Comparison of ENCODE assay signal across 9 mouse cellular contexts in the genomic region with DNA sequence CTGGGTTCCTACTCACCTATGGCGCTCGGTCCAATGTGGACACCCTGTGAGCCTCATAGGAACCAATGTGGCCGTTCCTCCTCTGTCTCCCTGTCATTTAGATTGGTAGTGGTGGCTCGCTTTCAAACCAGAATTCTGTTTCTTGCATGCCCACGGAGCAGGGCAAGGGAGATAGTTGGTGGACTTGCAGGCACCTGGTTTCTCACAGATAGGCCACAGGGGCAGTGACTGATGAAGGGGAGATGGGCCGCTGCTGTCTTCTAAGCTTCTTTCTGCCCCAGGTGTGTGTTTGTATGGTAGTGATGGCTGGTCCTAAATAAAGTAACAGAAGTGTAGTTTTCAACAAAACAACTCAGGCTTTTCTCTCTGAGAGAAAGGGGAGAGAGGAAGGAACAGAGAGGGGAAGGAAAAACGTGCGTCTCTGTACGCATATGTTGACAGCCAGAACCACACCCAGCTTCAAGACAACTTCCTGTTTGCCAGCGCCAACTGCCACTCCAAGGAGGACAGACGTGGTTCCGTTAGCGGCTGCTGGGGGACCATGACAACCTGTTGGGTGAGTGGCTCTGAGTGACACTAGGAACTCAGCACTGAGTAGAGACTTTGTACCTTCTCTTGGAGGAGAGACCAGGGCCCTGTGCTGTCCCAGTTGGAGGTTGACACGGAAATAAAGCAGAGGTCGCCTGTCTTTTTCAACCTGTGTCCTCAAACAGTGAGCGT.
DNase-seq lines count a peak whose midpoint lies in the region; ATAC-seq and TF ChIP-seq lines count a peak whose summit lies in the region.
"Had no signal": no experiment of that assay in that cellular context is flagged by ENCODE, and none has a peak within 500 bp of the region (broad histone marks: within the 10 kb centered on the region; RNA-seq: fewer than 3 reads in every experiment).

No protein-coding gene starts in this region.

- no peak for ATAC-seq in kidney, embryonic 16.5 days (ENCODE audit: low FRiP score, low TSS enrichment)
- no peak; the same call in 1 of the 2 replicates for ATAC-seq in heart, embryonic 16.5 days (replicated peaks; ENCODE audit: extremely low read depth, insufficient read depth, low FRiP score)
- peak; percentile 77 for ATAC-seq in liver, postnatal 0 days

- TF ChIP-seq POLR2A in kidney, adult 2 months (IDR thresholded peaks at IDR 0.05; ENCODE audit: low read depth, low read length), result no peak

- H3K4me2 ChIP-seq in kidney, embryonic 16.5 days (replicated peaks; ENCODE audit: low read depth, low read length), result no peak overlapping the region
- H3K4me2 ChIP-seq in heart, embryonic 16.5 days (ENCODE audit: low read depth, low read length), result peak overlapping the region; percentile 62
- peak overlapping the region; percentile 79 for H3K4me2 ChIP-seq in liver, postnatal 0 days (ENCODE audit: low read depth, low read length)

- H3K36me3 ChIP-seq in kidney, adult 2 months (ENCODE audit: control insufficient read depth, insufficient read depth, low read length), result no peaks in the 10 kb centered on the region
- H3K36me3 ChIP-seq in kidney, embryonic 16.5 days (ENCODE audit: insufficient read depth, low read length), result no peaks in the 10 kb centered on the region
- no peaks in the 10 kb centered on the region for H3K36me3 ChIP-seq in heart, embryonic 16.5 days (ENCODE audit: control insufficient read depth, insufficient read depth)
- 0 out of 2 replicates have a peak, but pooled peaks cover 2% of the 10 kb centered on the region for H3K36me3 ChIP-seq in liver, postnatal 0 days (replicated peaks; ENCODE audit: insufficient read depth, low read length)
- H3K36me3 ChIP-seq in hindbrain, embryonic 10.5 days, result no peaks in the 10 kb centered on the region

- H3K27ac ChIP-seq in kidney, adult 2 months (ENCODE audit: insufficient read depth, low read depth, low read length), result peak overlapping the region; percentile 48
- H3K27ac ChIP-seq in kidney, embryonic 16.5 days (ENCODE audit: low read length), result no peak overlapping the region
- peak overlapping the region; percentile 74 for H3K27ac ChIP-seq in heart, embryonic 16.5 days (ENCODE audit: low read length)
- H3K27ac ChIP-seq in liver, postnatal 0 days (ENCODE audit: low read depth), result peak overlapping the region; percentile 82
- H3K27ac ChIP-seq in hindbrain, embryonic 10.5 days, result no peak overlapping the region; the same call in 1 of the 2 replicates
- H3K27ac ChIP-seq: kidney, postnatal 0 days had no signal

- no peak for TF ChIP-seq CTCF in kidney, adult 2 months (conservative IDR thresholded peaks at IDR 0.05; ENCODE audit: insufficient read depth, insufficient read length, low read depth, low read length)
- no peak for TF ChIP-seq CTCF in liver, postnatal 0 days (IDR thresholded peaks at IDR 0.05; ENCODE audit: low read depth)

- H3K9me3 ChIP-seq in kidney, embryonic 16.5 days (ENCODE audit: low read length), result no peaks in the 10 kb centered on the region
- no peaks in the 10 kb centered on the region for H3K9me3 ChIP-seq in heart, embryonic 16.5 days (replicated peaks; ENCODE audit: control insufficient read depth, low read length)
- no peaks in the 10 kb centered on the region for H3K9me3 ChIP-seq in liver, postnatal 0 days (ENCODE audit: low read length)
- H3K9me3 ChIP-seq in hindbrain, embryonic 10.5 days, result no peaks in the 10 kb centered on the region

- peak overlapping the region; percentile 12; the same call in 1 of the 2 replicates for H3K4me3 ChIP-seq in kidney, adult 2 months (ENCODE audit: insufficient read depth, low read depth, low read length)
- no peak overlapping the region for H3K4me3 ChIP-seq in kidney, embryonic 16.5 days (ENCODE audit: low read length)
- H3K4me3 ChIP-seq in heart, embryonic 16.5 days (ENCODE audit: low read length), result peak overlapping the region; percentile 51
- H3K4me3 ChIP-seq in liver, postnatal 0 days (ENCODE audit: low read depth, low read length), result peak overlapping the region; percentile 56
- no peak overlapping the region for H3K4me3 ChIP-seq in hindbrain, embryonic 10.5 days

- WGBS in kidney, adult 2 months, result 64% methylated on average over 16 of the region's 16 CpGs
- WGBS in kidney, embryonic 16.5 days, result 78% methylated on average over 16 of the region's 16 CpGs
- 74% methylated on average over 16 of the region's 16 CpGs for WGBS in heart, embryonic 16.5 days
- WGBS in liver, postnatal 0 days (ENCODE audit: insufficient replicate concordance), result 22% methylated on average over 16 of the region's 16 CpGs
- WGBS in hindbrain, embryonic 10.5 days, result 82% methylated on average over 16 of the region's 16 CpGs

- peaks cover 54% of the 10 kb centered on the region for H3K4me1 ChIP-seq in kidney, adult 2 months (ENCODE audit: control insufficient read depth, insufficient read depth, low read length)
- peaks cover 11% of the 10 kb centered on the region for H3K4me1 ChIP-seq in kidney, embryonic 16.5 days (ENCODE audit: insufficient read depth, low read length)
- peaks cover 23% of the 10 kb centered on the region for H3K4me1 ChIP-seq in heart, embryonic 16.5 days (ENCODE audit: control insufficient read depth, insufficient read depth, low read length)
- H3K4me1 ChIP-seq in liver, postnatal 0 days (ENCODE audit: insufficient read depth), result peaks cover 65% of the 10 kb centered on the region
- peaks cover 21% of the 10 kb centered on the region for H3K4me1 ChIP-seq in hindbrain, embryonic 10.5 days (replicated peaks)

- TF ChIP-seq EP300 in liver, postnatal 0 days (IDR thresholded peaks at IDR 0.05; ENCODE audit: low read depth), result peak; percentile 60

- no peak overlapping the region for H3K9ac ChIP-seq in kidney, embryonic 16.5 days (replicated peaks; ENCODE audit: low read length)
- 0 out of 2 replicates have a peak overlapping the region, but pooled peaks have one; percentile 59 for H3K9ac ChIP-seq in heart, embryonic 16.5 days (ENCODE audit: low read length)
- peak overlapping the region; percentile 50 for H3K9ac ChIP-seq in liver, postnatal 0 days (replicated peaks)

- peak; percentile 72 for DNase-seq in kidney, adult 2 months
- DNase-seq in liver, postnatal 0 days, result peak; percentile 82
- peak; percentile 73 to 76 for DNase-seq in spleen, postnatal 36 days (ENCODE audit: low spot score in 2 of 2)
- DNase-seq in hindbrain, embryonic 10.5 days (ENCODE audit: low spot score), result no peak
- DNase-seq in frontal cortex, postnatal 10 days (ENCODE audit: low spot score in 2 of 2), result no peak
- DNase-seq in cerebellum, adult 9-10 months, result no peak

- H3K27me3 ChIP-seq in kidney, adult 2 months (replicated peaks; ENCODE audit: control insufficient read depth, insufficient read depth, low read length), result no peaks in the 10 kb centered on the region
- H3K27me3 ChIP-seq in kidney, embryonic 16.5 days (ENCODE audit: insufficient read depth, low read length), result no peaks in the 10 kb centered on the region
- no peaks in the 10 kb centered on the region for H3K27me3 ChIP-seq in heart, embryonic 16.5 days (ENCODE audit: control insufficient read depth, insufficient read depth, low read length)
- H3K27me3 ChIP-seq in liver, postnatal 0 days (ENCODE audit: insufficient read depth, low read length), result no peaks in the 10 kb centered on the region
- H3K27me3 ChIP-seq in hindbrain, embryonic 10.5 days (ENCODE audit: insufficient read depth, poor library complexity, severe bottlenecking), result no peaks in the 10 kb centered on the region

Comparison
In these comparisons a context has a peak if more than half of its experiments do, and no peak if none do; other contexts are left out.
1. H3K27ac ChIP-seq: peak in kidney, adult 2 months (single experiment), heart, embryonic 16.5 days (single experiment) and liver, postnatal 0 days (single experiment); none in kidney, embryonic 16.5 days (single experiment) and hindbrain, embryonic 10.5 days (single experiment).
2. H3K4me3 ChIP-seq: peak in kidney, adult 2 months (single experiment), heart, embryonic 16.5 days (single experiment) and liver, postnatal 0 days (single experiment); none in kidney, embryonic 16.5 days (single experiment) and hindbrain, embryonic 10.5 days (single experiment).
3. DNase-seq: peak in kidney, adult 2 months (single experiment), liver, postnatal 0 days (single experiment) and spleen, postnatal 36 days (2 of 2); none in hindbrain, embryonic 10.5 days (single experiment), frontal cortex, postnatal 10 days (0 of 2) and cerebellum, adult 9-10 months (single experiment).